Mouse (Mus musculus) neural tube, embryonic 12.5 days (tissue): ENCODE measurements around the gene Cdh23. TPM values are rescaled to one million over a fixed set of nuclear protein-coding genes. Genes with fewer than 3 reads are reported as not detected.

ENCODE experiments used
- ATAC-seq: fragments of 200-750 bp; cut with Nextera tagmentation; 2 replicates; pipeline ENCODE4 v1.8.0; 2017; ENCODE audit warnings: low read depth, mild to moderate bottlenecking, moderate TSS enrichment, moderate library complexity; ENCODE audit not compliant: low FRiP score
- H3K27ac ChIP-seq: fragments of 300-500 bp; sonication (generic); 2 replicates; pipeline ENCODE4 v1.5.1; 2016
- H3K27me3 ChIP-seq: fragments of 300-500 bp; sonication (generic); replicated peaks from 2 replicates; pipeline ENCODE4 v1.6.1; 2016; ENCODE audit warnings: mild to moderate bottlenecking
- H3K36me3 ChIP-seq: fragments of 300-500 bp; sonication (generic); 2 replicates; pipeline ENCODE4 v1.6.1; 2016; ENCODE audit warnings: mild to moderate bottlenecking
- H3K4me1 ChIP-seq: fragments of 300-500 bp; sonication (generic); 2 replicates; pipeline ENCODE4 v1.6.1; 2016
- H3K4me2 ChIP-seq: fragments of 300-500 bp; sonication (generic); replicated peaks from 2 replicates; pipeline ENCODE4 v1.6.1; 2016; ENCODE audit warnings: mild to moderate bottlenecking
- H3K4me3 ChIP-seq: fragments of 300-500 bp; sonication (generic); 2 replicates; pipeline ENCODE4 v1.5.1; 2016
- H3K9ac ChIP-seq: fragments of 300-500 bp; sonication (generic); 2 replicates; pipeline ENCODE4 v1.6.1; 2016; ENCODE audit warnings: mild to moderate bottlenecking
- H3K9me3 ChIP-seq: fragments of 300-500 bp; sonication (generic); 2 replicates; pipeline ENCODE4 v1.6.1; 2016; ENCODE audit warnings: mild to moderate bottlenecking
- WGBS: fragments of 180-500 bp; shearing (Covaris S2); methylation state at CpG from one replicate; pipeline ENCODE4 v1.1.7; 2016; 5-methylcytosine and 5-hydroxymethylcytosine counted together
- polyA plus RNA-seq: library from polyadenylated mRNA; unstranded; fragments of >200 nt; fragmentation: Nextera tagmentation; extraction: Ambion mirVana; gene quantifications from 2 replicates; pipeline ENCODE4 v1.2.1, GENCODE M21; 2016

The Cdh23 gene
- polyA plus RNA-seq, 1 experiment from 2014 or later: 1.0 TPM

DNA sequence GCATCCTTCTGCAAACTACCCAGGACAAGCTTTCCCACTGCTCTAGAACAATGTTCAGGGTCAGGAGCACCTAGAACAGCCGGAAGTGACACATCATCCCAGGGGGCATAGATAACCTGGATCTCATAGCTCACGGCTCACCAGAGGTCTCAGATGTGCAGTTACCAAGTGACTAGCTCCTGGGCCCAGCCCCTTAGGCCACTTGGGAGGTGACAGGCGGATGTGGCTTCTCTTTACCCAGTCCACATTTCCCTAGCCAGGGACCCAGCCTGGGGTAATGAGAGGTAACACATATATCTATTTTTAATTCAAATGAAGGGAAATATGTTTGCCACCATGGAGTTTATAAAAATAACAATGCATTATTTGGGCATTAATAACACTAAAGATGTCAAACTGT lies 71.3 kb downstream of the Cdh23 start:
- ATAC-seq: peak; percentile 55; the same call in 1 of the 2 replicates
- WGBS: 25% methylated on average over 3 of the region's 3 CpGs

DNA sequence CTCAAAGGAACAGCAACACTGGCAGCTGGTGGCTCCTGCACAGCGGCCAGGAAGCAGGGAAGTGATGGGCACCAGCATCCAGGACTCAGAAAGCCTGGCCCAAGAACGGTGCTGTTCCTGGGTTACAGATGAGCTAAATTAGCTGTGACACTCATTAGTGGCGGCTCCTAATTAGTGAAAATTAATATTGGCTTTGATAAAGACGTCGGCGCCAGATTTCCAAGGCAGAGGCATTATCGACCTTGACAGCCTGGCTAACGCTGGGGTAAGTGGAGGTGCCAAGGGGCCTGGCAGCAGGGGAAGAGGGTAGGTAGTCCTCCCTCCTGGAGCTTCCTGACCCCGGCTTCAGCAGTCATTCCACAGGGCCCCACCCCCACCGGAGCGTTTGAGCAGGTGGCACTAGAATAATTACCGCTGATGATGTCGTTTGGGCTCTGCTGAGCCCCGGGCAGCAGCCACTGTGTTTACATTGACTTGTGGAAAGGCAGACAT lies 72.0 kb downstream of the Cdh23 start:
- 0 out of 2 replicates have a peak, but pooled peaks have one; percentile 41 for ATAC-seq
- Histone ChIP-seq H3K4me3 (no peak overlapping the region), H3K4me1 (peaks cover 28% of the 10 kb centered on the region), H3K9me3 (peaks cover 6% of the 10 kb centered on the region), H3K4me2 (no peak overlapping the region), H3K36me3 (no peaks in the 10 kb centered on the region), H3K9ac (no peak overlapping the region), H3K27me3 (peaks cover 2% of the 10 kb centered on the region; the same call in 1 of the 2 replicates), H3K27ac (no peak overlapping the region)
- 31% methylated on average over 14 of the region's 14 CpGs for WGBS

More for the DNA sequence above, 71.3 kb downstream of the Cdh23 start:
- no peaks in the 10 kb centered on the region; the same call in 1 of the 2 replicates for H3K27me3 ChIP-seq
- peaks cover 28% of the 10 kb centered on the region for H3K4me1 ChIP-seq
- no peak overlapping the region for H3K9ac ChIP-seq
- no peak overlapping the region for H3K4me2 ChIP-seq
- peaks cover 13% of the 10 kb centered on the region for H3K9me3 ChIP-seq
- no peak overlapping the region for H3K4me3 ChIP-seq
- H3K27ac ChIP-seq: no peak overlapping the region
- H3K36me3 ChIP-seq: no peaks in the 10 kb centered on the region

DNA sequence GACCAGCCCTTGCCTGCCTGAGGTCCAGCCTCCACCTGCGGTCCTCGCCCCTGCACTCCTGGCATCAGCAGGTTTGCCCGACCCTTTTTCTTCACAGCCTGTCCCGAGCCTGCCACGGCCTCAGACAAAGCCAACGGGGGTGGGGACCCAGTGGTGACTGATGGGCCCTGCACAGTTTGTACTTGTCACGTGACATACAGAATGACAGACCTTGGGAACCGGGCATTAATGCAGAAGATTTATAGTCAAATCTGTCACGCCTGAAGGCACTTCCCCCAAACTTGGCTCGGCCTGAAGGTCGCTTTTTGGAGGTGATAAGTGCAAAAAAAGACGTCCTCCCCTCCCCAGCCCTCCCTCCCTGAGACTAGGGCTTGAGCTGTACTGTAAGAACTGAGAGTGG lies 73.5 kb downstream of the Cdh23 start:
- WGBS: 35% methylated on average over 12 of the region's 12 CpGs
- ATAC-seq: 0 out of 2 replicates have a peak, but pooled peaks have one; percentile 25
- Histone ChIP-seq H3K27me3 (peaks cover 2% of the 10 kb centered on the region; the same call in 1 of the 2 replicates), H3K4me1 (peaks cover 28% of the 10 kb centered on the region), H3K4me3 (no peak overlapping the region), H3K36me3 (no peaks in the 10 kb centered on the region), H3K9me3 (peaks cover 4% of the 10 kb centered on the region; the same call in 1 of the 2 replicates), H3K9ac (no peak overlapping the region), H3K27ac (no peak overlapping the region), H3K4me2 (no peak overlapping the region)

- WGBS: 85% methylated on average over 8 of the region's 8 CpGs
Observed at GRCm38 (mm10) chr10:60621470-60622170, 74.7 kb downstream of the Cdh23 start.

DNA sequence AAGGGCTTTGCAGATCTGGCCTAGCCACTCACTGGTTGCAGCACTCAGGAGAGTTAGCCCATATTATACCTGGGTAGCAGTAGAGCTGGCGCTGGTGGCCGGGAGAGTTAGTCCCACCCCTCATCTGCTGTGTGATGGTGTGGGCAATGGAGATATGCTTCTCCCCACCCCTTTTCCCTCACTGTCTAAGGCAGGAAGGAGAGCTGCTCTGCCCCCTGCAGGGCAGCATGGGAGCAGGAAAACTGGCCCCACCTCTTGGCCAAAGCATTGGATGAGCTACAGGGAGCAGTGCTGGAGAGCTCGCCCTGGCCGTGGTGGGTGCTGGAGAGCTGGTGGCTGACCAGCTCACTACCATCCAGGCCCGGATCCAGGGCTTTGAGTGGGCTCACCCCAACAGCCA lies 80.4 kb downstream of the Cdh23 start:
- Histone ChIP-seq H3K36me3 (no peaks in the 10 kb centered on the region), H3K9me3 (no peaks in the 10 kb centered on the region), H3K27me3 (peaks cover 2% of the 10 kb centered on the region; the same call in 1 of the 2 replicates), H3K4me2 (no peak overlapping the region), H3K4me3 (no peak overlapping the region), H3K27ac (no peak overlapping the region), H3K9ac (no peak overlapping the region), H3K4me1 (no peaks in the 10 kb centered on the region)
- WGBS: 63% methylated on average over 5 of the region's 5 CpGs
- no peak for ATAC-seq

More at GRCm38 (mm10) chr10:60621470-60622170, 74.7 kb downstream of the Cdh23 start:
- Histone ChIP-seq H3K4me3 (no peak overlapping the region), H3K9ac (no peak overlapping the region), H3K9me3 (peaks cover 4% of the 10 kb centered on the region; the same call in 1 of the 2 replicates), H3K27ac (no peak overlapping the region), H3K4me1 (peaks cover 28% of the 10 kb centered on the region), H3K4me2 (no peak overlapping the region), H3K36me3 (no peaks in the 10 kb centered on the region), H3K27me3 (peaks cover 2% of the 10 kb centered on the region; the same call in 1 of the 2 replicates)
- ATAC-seq: no peak

DNA sequence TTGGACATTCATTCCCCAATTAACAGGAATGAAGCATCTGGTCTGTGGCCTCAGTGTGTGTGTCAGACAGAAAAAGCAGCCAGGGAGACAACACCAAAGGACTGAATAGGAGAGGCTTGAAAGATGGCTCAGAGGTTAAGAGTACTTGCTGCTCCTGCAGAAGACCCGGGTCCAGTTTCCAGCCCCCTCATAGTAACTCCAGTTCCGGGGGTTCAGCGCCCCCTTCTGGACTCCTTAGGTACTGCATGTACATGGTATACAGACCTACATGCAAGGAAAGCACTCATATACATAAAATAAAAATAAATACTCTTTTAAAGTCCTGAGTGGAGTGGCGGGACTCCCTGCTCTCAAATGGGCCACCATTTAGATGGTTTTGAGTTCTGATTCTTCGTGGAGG lies 83.4 kb downstream of the Cdh23 start:
- no peaks in the 10 kb centered on the region; the same call in 1 of the 2 replicates for H3K27me3 ChIP-seq
- no peak for ATAC-seq
- H3K27ac ChIP-seq: no peak overlapping the region
- 18% methylated on average over 5 of the region's 5 CpGs for WGBS
- H3K9me3 ChIP-seq: no peaks in the 10 kb centered on the region
- H3K4me1 ChIP-seq: no peaks in the 10 kb centered on the region
- no peak overlapping the region for H3K4me2 ChIP-seq
- no peak overlapping the region for H3K4me3 ChIP-seq
- H3K9ac ChIP-seq: no peak overlapping the region
- no peaks in the 10 kb centered on the region for H3K36me3 ChIP-seq

DNA sequence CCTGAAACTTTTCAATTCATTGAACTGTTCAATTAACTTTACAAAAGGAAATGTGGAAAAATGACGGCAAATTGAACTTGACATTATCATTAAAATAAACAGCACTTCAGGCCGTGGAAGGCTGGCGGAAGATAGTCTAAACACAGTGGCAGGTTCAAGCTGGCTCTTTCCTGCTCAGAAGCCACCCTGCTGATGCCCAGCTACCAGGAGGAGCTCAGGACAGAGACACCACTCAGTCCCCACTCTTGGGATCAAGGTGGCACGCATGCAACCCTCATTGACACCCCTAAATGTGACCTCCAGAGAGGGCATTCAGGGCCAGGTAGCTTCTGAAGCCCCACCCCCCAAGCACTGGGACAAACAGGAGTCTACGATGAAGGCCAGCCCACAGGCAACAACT lies 89.1 kb downstream of the Cdh23 start:
- H3K9me3 ChIP-seq: no peaks in the 10 kb centered on the region
- H3K4me1 ChIP-seq: peaks cover 2% of the 10 kb centered on the region; the same call in 1 of the 2 replicates
- peaks cover 16% of the 10 kb centered on the region for H3K27me3 ChIP-seq
- no peak overlapping the region for H3K27ac ChIP-seq
- H3K4me3 ChIP-seq: no peak overlapping the region
- no peak overlapping the region for H3K4me2 ChIP-seq
- 86% methylated on average over 5 of the region's 5 CpGs for WGBS
- H3K36me3 ChIP-seq: no peaks in the 10 kb centered on the region
- ATAC-seq: no peak
- H3K9ac ChIP-seq: no peak overlapping the region

DNA sequence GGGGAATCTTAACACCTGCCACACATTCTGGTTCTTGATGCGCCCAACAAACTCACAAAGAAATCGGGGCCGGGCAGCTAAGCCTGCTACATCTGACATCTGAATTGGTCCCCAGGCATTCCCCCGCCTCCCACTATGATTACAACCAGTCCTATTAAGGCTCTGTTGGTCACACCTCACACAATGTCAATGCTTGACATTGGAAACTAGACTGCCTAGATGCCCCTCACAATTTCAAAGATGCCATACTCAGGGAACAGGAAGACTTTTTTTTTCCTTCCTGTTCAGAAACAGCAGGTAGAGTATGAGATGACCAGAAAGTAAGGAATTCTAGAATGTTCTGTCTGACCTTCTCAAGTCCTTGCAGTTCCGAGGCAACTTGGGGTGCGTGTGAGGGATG lies 89.6 kb downstream of the Cdh23 start:
- H3K27ac ChIP-seq: no peak overlapping the region
- no peaks in the 10 kb centered on the region for H3K36me3 ChIP-seq
- H3K4me1 ChIP-seq: peaks cover 6% of the 10 kb centered on the region
- H3K4me2 ChIP-seq: no peak overlapping the region
- ATAC-seq: no peak
- H3K4me3 ChIP-seq: no peak overlapping the region
- no peak overlapping the region for H3K9ac ChIP-seq
- no peaks in the 10 kb centered on the region for H3K9me3 ChIP-seq
- 89% methylated on average over 6 of the region's 6 CpGs for WGBS
- H3K27me3 ChIP-seq: peaks cover 21% of the 10 kb centered on the region

DNA sequence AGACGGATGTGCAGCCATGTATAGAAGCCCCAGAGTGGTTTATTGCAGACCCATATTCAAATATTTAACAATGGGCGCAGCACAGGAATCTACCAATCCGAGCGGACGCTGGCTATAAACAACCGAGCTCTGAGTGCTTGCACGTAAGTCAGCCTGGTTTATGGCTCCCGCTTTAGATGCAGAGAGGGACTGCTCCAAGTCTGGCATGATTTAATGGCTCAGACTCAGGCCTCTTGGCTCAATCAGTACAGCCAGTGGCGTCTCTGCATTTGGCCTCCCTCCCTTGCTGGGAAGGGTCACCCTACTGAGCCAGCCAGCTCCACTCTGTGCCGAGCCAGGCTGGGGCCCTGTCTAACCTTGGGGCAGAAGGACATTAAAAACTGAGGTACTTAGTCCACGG lies 94.1 kb downstream of the Cdh23 start:
- H3K27ac ChIP-seq: no peak overlapping the region
- H3K4me2 ChIP-seq: no peak overlapping the region
- no peak for ATAC-seq
- no peaks in the 10 kb centered on the region for H3K36me3 ChIP-seq
- H3K9ac ChIP-seq: no peak overlapping the region
- H3K4me3 ChIP-seq: no peak overlapping the region
- no peaks in the 10 kb centered on the region for H3K9me3 ChIP-seq
- 29% methylated on average over 11 of the region's 11 CpGs for WGBS
- H3K27me3 ChIP-seq: peaks cover 61% of the 10 kb centered on the region
- H3K4me1 ChIP-seq: peaks cover 6% of the 10 kb centered on the region

- Histone ChIP-seq H3K36me3 (no peaks in the 10 kb centered on the region), H3K27me3 (peaks cover 94% of the 10 kb centered on the region), H3K27ac (no peak overlapping the region), H3K4me3 (no peak overlapping the region), H3K4me2 (no peak overlapping the region), H3K9ac (no peak overlapping the region), H3K9me3 (no peaks in the 10 kb centered on the region), H3K4me1 (peaks cover 17% of the 10 kb centered on the region)
- no peak for ATAC-seq
- 62% methylated on average over 6 of the region's 6 CpGs for WGBS
Observed at GRCm38 (mm10) chr10:60595166-60595565, 101.1 kb downstream of the Cdh23 start.

- H3K27me3 ChIP-seq: peaks cover 97% of the 10 kb centered on the region
- no peak overlapping the region for H3K27ac ChIP-seq
- 4% methylated on average over 22 of the region's 22 CpGs for WGBS
Observed at GRCm38 (mm10) chr10:60592881-60593575, 103.3 kb downstream of the Cdh23 start.

DNA sequence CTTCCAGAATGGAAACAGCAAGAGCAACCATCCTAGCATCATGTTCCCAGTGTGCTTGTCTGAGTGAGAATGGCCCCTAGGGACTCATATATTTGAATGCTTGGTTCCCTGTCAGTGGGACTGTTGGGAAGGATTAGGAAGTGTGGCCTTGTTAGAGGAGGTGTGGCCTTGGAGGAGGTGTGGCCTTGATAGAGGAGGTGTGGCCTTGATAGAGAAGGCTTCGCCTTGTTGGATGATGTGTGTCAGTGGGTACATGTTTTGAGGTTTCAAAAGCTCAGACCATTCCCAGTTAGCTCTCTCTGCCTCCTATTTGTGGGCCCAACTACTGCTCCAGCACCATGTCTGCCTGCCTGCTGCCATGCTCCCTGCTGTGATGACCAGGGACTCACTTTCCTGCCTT lies 105.0 kb downstream of the Cdh23 start:
- Histone ChIP-seq H3K4me3 (no peak overlapping the region), H3K9me3 (no peaks in the 10 kb centered on the region), H3K27ac (no peak overlapping the region), H3K4me1 (peaks cover 20% of the 10 kb centered on the region), H3K36me3 (no peaks in the 10 kb centered on the region), H3K27me3 (peaks cover 97% of the 10 kb centered on the region), H3K9ac (no peak overlapping the region), H3K4me2 (no peak overlapping the region)
- WGBS: 90% methylated on average over 1 of the region's 1 CpGs
- no peak for ATAC-seq

More at GRCm38 (mm10) chr10:60592881-60593575, 103.3 kb downstream of the Cdh23 start:
- peaks cover 20% of the 10 kb centered on the region for H3K4me1 ChIP-seq
- no peaks in the 10 kb centered on the region for H3K36me3 ChIP-seq
- no peak overlapping the region for H3K9ac ChIP-seq
- H3K4me3 ChIP-seq: no peak overlapping the region
- peak; percentile 51 for ATAC-seq
- H3K4me2 ChIP-seq: peak overlapping the region; percentile 38
- H3K9me3 ChIP-seq: no peaks in the 10 kb centered on the region
